Mouse (Mus musculus): ENCODE results near the gene Fto.

- TF ChIP-seq CTCF (IDR thresholded peaks at IDR 0.05; ENCODE audit: low read depth) = no peak
- TF ChIP-seq EP300 (IDR thresholded peaks at IDR 0.05; ENCODE audit: low read depth) = no peak
Observed at GRCm38 (mm10) chr8:91509900-91510260, 196.6 kb downstream of the Fto start.
